Mouse (Mus musculus) left cerebral cortex, postnatal 4 days (tissue): ENCODE data around the gene Map2k7. TPM values are rescaled to one million over a fixed set of nuclear protein-coding genes. Genes with fewer than 3 reads are reported as not detected.
A peak's percentile ranks its signal among the peaks of the same experiment; 100 is the strongest.

Experiments
- DNase-seq: peaks from one replicate; pipeline ENCODE4 v3.0.0-alpha.2; 2022
- intact Hi-C: fragments of 180-260 bp; cut with DNase I; formaldehyde crosslinking; loops from one replicate; pipeline ENCODE4 v1.15.1; 2025
- total RNA-seq, 2 experiments: library from RNA; stranded (reverse); gene quantifications; 2 replicates each; pipeline ENCODE4 v1.2.3; 2021

Map2k7 gene
- total RNA-seq, 2 experiments from 2014 or later, result 62.9 to 65.4 TPM

- DNase-seq, result peak; percentile 91
- intact Hi-C loops, result no loop called here
These were observed 19.7 kb downstream of the Map2k7 start for GRCm38 (mm10) chr8:4258233-4258632.

GRCm38 (mm10) chr8:4258678-4259077, 20.1 kb downstream of the Map2k7 start:
- intact Hi-C loops, result no loop called here
- DNase-seq, result no peak

- peak; percentile 97 for DNase-seq
- intact Hi-C loops, result no loop called here
These were observed 20.7 kb downstream of the Map2k7 start, which contains the start of gene Ctxn1 for GRCm38 (mm10) chr8:4259125-4259804. Ctxn1 (minus strand) TSS chr8:4259274.

- DNase-seq, result no peak
- intact Hi-C loops, result no loop called here
These were observed 21.2 kb downstream of the Map2k7 start for GRCm38 (mm10) chr8:4259805-4260170.

- intact Hi-C loops, result no loop called here
- DNase-seq, result no peak
These were observed 24.7 kb downstream of the Map2k7 start for GRCm38 (mm10) chr8:4263105-4263791.

- no peak for DNase-seq
These were observed 26.8 kb downstream of the Map2k7 start for GRCm38 (mm10) chr8:4265160-4265914.

GRCm38 (mm10) chr8:4267627-4268026, 29.1 kb downstream of the Map2k7 start:
- intact Hi-C loops, result no loop called here
- DNase-seq, result no peak

More at GRCm38 (mm10) chr8:4265160-4265914, 26.8 kb downstream of the Map2k7 start:
- intact Hi-C loops, result no loop called here

GRCm38 (mm10) chr8:4269609-4270008, 31.1 kb downstream of the Map2k7 start:
- no peak for DNase-seq
- intact Hi-C loops, result no loop called here

GRCm38 (mm10) chr8:4275275-4276110, 37.0 kb downstream of the Map2k7 start, which contains the start of gene Timm44:
Timm44 (minus strand) TSS chr8:4275913.
- intact Hi-C loops, result no loop called here

GRCm38 (mm10) chr8:4276111-4276465, 37.5 kb downstream of the Map2k7 start:
- DNase-seq, result no peak
- intact Hi-C loops, result no loop called here

More at GRCm38 (mm10) chr8:4275275-4276110, 37.0 kb downstream of the Map2k7 start, which contains the start of gene Timm44:
- DNase-seq, result peak; percentile 98

- intact Hi-C loops, result no loop called here
- DNase-seq, result no peak
These were observed 54.2 kb downstream of the Map2k7 start for GRCm38 (mm10) chr8:4292738-4293137.

Other genes with a start within 250 kb of the Map2k7 start
- gene Cd209f, start 132.9 kb upstream of the Map2k7 start, total RNA-seq, result under 1 TPM; 0.50 to 0.56 TPM
- not detected for gene Cd209g, start 104.6 kb upstream of the Map2k7 start, total RNA-seq
- gene Evi5l, start 72.2 kb upstream of the Map2k7 start, total RNA-seq, result 100 to 1,000 TPM; 172 to 174 TPM
- gene Prr36, start 21.3 kb upstream of the Map2k7 start, total RNA-seq, result 100 to 1,000 TPM; 108 to 109 TPM
- gene Lrrc8e, start 11.9 kb upstream of the Map2k7 start, total RNA-seq, result not detected
- under 1 TPM in 1 of 2 experiments, not detected in 1; 0.74 TPM for gene Gm49320, start 125 bp downstream of the Map2k7 start, total RNA-seq
- 10 to 100 TPM in 1 of 2 experiments, 1 to 10 TPM in 1; 8.7 to 12.9 TPM for gene Tgfbr3l, start 9.5 kb downstream of the Map2k7 start, total RNA-seq
- gene Snapc2, start 14.3 kb downstream of the Map2k7 start, total RNA-seq, result 10 to 100 TPM; 32.6 to 34.4 TPM
- gene Ctxn1, start 20.5 kb downstream of the Map2k7 start, total RNA-seq, result 100 to 1,000 TPM; 421 to 425 TPM
- gene Timm44, start 37.2 kb downstream of the Map2k7 start, total RNA-seq, result 10 to 100 TPM; 60.4 to 67.1 TPM
- gene Ccl25, start 86.5 kb downstream of the Map2k7 start, total RNA-seq, result 10 to 100 TPM; 22.2 to 27.5 TPM
- gene Elavl1, start 86.7 kb downstream of the Map2k7 start, total RNA-seq, result 100 to 1,000 TPM in 1 of 2 experiments, 10 to 100 TPM in 1; 87.8 to 103 TPM